Mouse (Mus musculus): ENCODE measurements around the gene Sowaha. TPM values are rescaled to one million over a fixed set of nuclear protein-coding genes. Genes with fewer than 3 reads are reported as not detected.
A peak's percentile ranks its signal among the peaks of the same experiment; 100 is the strongest.

The Sowaha gene
- polyA plus RNA-seq, 1 experiment: not detected

DNA sequence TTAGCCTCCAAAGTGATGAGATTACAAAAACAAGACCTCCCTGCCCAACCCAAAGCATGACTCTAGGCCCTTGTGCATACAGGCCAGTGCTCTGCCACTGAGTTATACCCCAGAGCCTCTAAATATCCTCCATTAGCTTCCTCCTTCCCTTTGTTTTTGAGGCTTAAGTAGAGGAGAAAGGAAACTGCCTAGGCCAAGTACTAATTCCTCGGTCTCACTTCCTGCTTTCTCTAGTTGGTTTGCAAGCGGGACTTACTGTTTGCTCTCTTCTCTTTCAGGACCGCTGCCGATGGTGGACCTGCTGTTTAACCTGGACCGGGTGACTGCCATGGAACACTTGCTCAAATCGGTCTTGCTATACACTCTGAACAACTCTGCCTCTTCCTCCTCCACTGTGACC is 43.7 kb downstream of the Sowaha start:
- TF ChIP-seq POLR2A (IDR thresholded peaks at IDR 0.05; ENCODE audit: insufficient read depth, low read depth, low read length): no peak
- TF ChIP-seq CTCF (IDR thresholded peaks at IDR 0.05; ENCODE audit: insufficient read depth, low read depth, low read length): no peak
- Histone ChIP-seq H3K4me1 (ENCODE audit: control insufficient read depth, insufficient read depth, low read length) (no peaks in the 10 kb centered on the region), H3K27ac (ENCODE audit: insufficient read depth, low read depth, low read length) (no peak overlapping the region), H3K4me3 (ENCODE audit: insufficient read depth, low read depth, low read length) (no peak overlapping the region)
- 89% methylated on average over 6 of the region's 6 CpGs for WGBS

DNA sequence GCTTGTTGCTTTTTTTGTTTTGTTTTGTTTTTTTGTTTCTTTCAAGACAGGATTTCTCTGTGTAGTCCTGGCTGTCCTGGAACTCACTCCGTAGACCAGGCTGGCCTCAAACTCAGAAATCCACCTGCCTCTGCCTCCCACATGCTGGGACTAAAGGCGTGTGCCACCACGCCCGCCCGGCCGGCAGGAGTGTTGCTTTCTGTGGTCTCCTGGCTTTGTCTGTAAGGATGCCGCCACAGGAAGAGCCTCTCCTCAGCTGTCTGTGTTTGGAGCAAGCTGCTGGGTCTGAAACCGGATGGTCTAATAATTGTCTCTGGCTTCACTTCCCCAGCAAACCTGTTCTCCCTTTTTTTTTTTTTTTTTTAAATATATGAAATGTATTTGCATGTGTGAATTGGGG is 44.6 kb downstream of the Sowaha start:
- Histone ChIP-seq H3K4me3 (ENCODE audit: insufficient read depth, low read depth, low read length) (no peak overlapping the region), H3K27ac (ENCODE audit: insufficient read depth, low read depth, low read length) (no peak overlapping the region), H3K4me1 (ENCODE audit: control insufficient read depth, insufficient read depth, low read length) (no peaks in the 10 kb centered on the region)
- TF ChIP-seq POLR2A (IDR thresholded peaks at IDR 0.05; ENCODE audit: insufficient read depth, low read depth, low read length) (no peak), CTCF (IDR thresholded peaks at IDR 0.05; ENCODE audit: insufficient read depth, low read depth, low read length) (no peak)
- 87% methylated on average over 8 of the region's 8 CpGs for WGBS

DNA sequence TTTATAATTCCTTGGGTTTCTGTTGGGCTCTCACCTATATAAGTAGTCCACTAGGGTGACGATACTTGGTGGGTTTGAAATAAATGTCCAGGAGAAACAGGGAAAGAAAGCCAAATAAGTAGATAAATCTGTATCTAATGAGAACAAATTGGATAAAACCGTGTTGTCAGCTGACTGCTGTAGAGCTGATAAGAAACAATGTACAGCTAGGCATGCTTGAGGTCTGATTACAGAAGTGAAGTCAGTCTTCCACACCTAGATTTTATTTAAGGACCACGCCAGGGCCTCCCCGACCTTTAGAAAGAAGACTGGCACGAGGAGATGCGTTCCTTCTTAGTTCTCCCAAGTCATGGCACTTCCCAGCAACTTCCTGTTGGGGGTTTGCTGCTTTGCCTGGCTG is 47.0 kb downstream of the Sowaha start:
- no peak for TF ChIP-seq POLR2A (IDR thresholded peaks at IDR 0.05; ENCODE audit: insufficient read depth, low read depth, low read length)
- TF ChIP-seq CTCF (IDR thresholded peaks at IDR 0.05; ENCODE audit: insufficient read depth, low read depth, low read length): no peak
- Histone ChIP-seq H3K4me3 (ENCODE audit: insufficient read depth, low read depth, low read length) (no peak overlapping the region), H3K4me1 (ENCODE audit: control insufficient read depth, insufficient read depth, low read length) (peaks cover 2% of the 10 kb centered on the region; the same call in 1 of the 2 replicates), H3K27ac (ENCODE audit: insufficient read depth, low read depth, low read length) (no peak overlapping the region)
- WGBS: 66% methylated on average over 6 of the region's 6 CpGs

DNA sequence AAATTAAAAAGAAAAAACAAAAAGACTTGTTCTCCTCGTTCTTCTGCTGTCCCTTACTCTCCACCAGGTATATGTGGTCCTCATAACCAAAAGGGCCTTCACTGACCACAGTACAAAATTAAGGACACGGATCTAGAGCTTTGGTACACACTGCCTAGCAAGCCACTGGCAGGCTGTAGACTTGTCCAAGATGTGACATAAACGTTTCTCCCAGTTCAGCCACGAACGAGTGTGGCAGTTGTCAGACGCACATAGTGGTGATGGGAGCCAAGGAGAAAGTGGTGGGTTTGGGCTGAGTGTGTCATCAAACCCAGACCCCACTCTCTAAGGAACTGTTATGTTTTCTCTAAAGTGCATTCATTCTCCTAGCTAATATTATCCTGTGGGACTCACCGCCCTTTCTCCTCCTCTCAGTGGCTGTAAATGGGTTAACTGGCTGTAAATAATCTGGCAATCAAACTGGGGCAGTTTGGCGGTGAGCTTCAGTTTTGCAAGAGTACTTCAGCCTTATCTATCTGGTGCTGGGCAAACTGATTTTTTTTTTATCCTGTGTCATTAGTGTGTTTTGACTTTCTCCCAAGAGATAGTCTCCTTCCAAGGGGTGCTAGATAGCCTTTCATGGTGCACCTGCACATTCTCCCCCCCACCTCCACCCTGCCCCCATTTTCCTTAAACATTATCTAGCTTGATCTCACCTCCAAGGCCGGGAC is 48.6 kb downstream of the Sowaha start:
- 10% methylated on average over 9 of the region's 9 CpGs for whole genome bisulfite sequencing
- no peak for TF ChIP-seq POLR2A (IDR thresholded peaks at IDR 0.05; ENCODE audit: insufficient read depth, low read depth, low read length)
- TF ChIP-seq CTCF (IDR thresholded peaks at IDR 0.05; ENCODE audit: insufficient read depth, low read depth, low read length): no peak
- H3K27ac ChIP-seq (ENCODE audit: insufficient read depth, low read depth, low read length): peak overlapping the region; percentile 70
- peak overlapping the region; percentile 86 for H3K4me3 ChIP-seq (ENCODE audit: insufficient read depth, low read depth, low read length)
- peaks cover 2% of the 10 kb centered on the region; the same call in 1 of the 2 replicates for H3K4me1 ChIP-seq (ENCODE audit: control insufficient read depth, insufficient read depth, low read length)

DNA sequence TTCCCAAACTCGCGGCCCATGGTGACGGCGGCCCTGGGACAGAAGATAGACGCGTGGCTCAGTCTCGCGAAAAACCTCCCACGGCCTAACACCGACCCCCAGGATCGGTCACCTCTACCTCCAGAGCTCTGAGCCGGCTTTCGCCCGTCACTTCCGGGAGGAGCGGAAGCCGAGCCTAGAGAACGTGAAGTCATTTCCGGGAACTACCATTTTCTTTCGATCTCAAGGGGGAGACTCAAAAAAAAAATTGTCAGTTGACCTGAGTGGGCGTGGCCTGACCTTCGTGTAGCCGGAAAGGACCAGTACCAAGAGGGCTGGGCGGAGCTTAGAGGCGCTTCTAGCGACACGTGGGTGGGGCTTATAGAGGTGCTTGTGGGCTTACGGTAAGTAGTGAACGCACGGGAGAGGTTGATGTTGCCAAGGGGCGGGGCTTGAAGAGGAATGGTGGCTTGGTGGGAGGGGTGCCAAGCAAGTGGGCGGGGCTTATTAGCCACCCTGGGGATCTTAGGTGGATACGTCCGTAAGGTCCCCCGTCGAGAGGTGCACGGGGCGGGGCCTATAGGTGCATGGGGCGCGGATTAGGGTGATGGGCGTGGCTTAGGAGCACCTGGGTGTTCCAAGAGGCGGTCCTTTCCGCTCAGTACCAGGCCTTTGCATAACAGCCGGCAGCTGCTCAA is 49.3 kb downstream of the Sowaha start, which contains the start of the genes Uqcrq and Gdf9:
Gene Uqcrq (minus strand): TSS at position 162 of the 677 bp plus-strand sequence.
Gene Gdf9 (plus strand): TSS at position 354 of the 677 bp plus-strand sequence.
- WGBS: under 1% methylated on average over 44 of the region's 44 CpGs
- Histone ChIP-seq H3K4me1 (ENCODE audit: control insufficient read depth, insufficient read depth, low read length) (peaks cover 2% of the 10 kb centered on the region; the same call in 1 of the 2 replicates), H3K27ac (ENCODE audit: insufficient read depth, low read depth, low read length) (peak within 1 kb of the TSS; percentile 92), H3K4me3 (ENCODE audit: insufficient read depth, low read depth, low read length) (peak within 1 kb of the TSS; percentile 86)
- TF ChIP-seq POLR2A (IDR thresholded peaks at IDR 0.05; ENCODE audit: insufficient read depth, low read depth, low read length): peak; percentile 82
- no peak for TF ChIP-seq CTCF (IDR thresholded peaks at IDR 0.05; ENCODE audit: insufficient read depth, low read depth, low read length)

DNA sequence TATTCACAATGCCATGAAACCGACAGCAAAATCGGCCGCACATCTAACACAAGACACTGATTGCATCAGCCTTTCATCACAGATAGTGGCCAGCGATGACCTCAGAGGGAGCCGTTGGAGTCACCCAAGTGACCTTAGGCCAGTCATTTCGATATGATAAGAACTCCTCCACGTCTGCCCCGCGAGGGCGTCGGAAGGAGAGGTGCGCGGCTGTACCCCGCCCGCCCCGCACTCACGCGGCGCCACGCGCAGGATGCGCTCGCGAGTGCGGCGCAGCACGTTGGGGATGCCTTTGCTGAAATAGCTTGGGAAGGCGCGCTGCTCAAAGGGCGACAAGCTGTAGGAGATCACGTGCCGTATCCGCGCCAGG is 49.8 kb downstream of the Sowaha start:
- Histone ChIP-seq H3K4me3 (ENCODE audit: insufficient read depth, low read depth, low read length) (peak overlapping the region; percentile 86), H3K27ac (ENCODE audit: insufficient read depth, low read depth, low read length) (peak overlapping the region; percentile 92), H3K4me1 (ENCODE audit: control insufficient read depth, insufficient read depth, low read length) (peaks cover 5% of the 10 kb centered on the region; the same call in 1 of the 2 replicates)
- under 1% methylated on average over 34 of the region's 34 CpGs for WGBS
- TF ChIP-seq CTCF (IDR thresholded peaks at IDR 0.05; ENCODE audit: insufficient read depth, low read depth, low read length) (no peak), POLR2A (IDR thresholded peaks at IDR 0.05; ENCODE audit: insufficient read depth, low read depth, low read length) (no peak)

DNA sequence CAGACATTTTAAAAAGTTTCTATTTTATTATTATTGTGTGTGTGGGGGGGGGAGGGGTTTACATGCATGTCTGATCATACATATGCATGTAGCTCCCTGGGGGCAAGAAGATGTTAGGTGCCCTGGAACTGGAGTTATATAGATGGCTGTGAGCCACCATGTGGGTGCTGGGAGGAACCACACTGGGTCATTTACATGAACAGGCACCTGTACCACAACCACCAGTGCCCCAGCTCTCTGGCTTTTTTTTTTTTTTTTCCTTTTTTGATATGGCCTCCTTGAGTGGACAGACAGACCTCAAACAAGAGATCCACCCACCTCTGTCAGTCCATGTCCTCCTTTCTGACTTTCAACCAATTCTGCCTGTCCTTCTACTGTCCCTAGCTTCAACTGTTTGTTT is 50.9 kb downstream of the Sowaha start:
- TF ChIP-seq POLR2A (IDR thresholded peaks at IDR 0.05; ENCODE audit: insufficient read depth, low read depth, low read length) (no peak), CTCF (IDR thresholded peaks at IDR 0.05; ENCODE audit: insufficient read depth, low read depth, low read length) (no peak)
- Histone ChIP-seq H3K4me1 (ENCODE audit: control insufficient read depth, insufficient read depth, low read length) (peaks cover 6% of the 10 kb centered on the region; the same call in 1 of the 2 replicates), H3K4me3 (ENCODE audit: insufficient read depth, low read depth, low read length) (no peak overlapping the region), H3K27ac (ENCODE audit: insufficient read depth, low read depth, low read length) (no peak overlapping the region)

DNA sequence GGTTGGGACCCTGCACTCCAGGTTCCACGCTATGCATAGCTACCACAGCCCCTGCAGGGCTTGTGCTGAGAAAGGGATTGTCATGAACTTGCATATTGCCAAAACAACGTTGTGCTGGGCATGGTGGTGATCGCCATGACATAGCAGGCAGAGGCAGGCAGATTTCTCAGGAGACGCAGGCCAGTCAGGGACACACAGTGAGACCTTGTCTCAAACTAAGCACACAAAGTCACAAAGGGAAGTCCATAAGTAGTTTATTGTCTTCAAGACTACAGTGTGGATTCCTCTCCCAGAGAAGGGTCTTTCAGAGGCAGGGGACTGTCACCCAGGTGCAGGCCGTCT is 51.4 kb downstream of the Sowaha start:
- WGBS: 91% methylated on average over 5 of the region's 5 CpGs
- Histone ChIP-seq H3K4me3 (ENCODE audit: insufficient read depth, low read depth, low read length) (no peak overlapping the region), H3K4me1 (ENCODE audit: control insufficient read depth, insufficient read depth, low read length) (peaks cover 6% of the 10 kb centered on the region; the same call in 1 of the 2 replicates), H3K27ac (ENCODE audit: insufficient read depth, low read depth, low read length) (no peak overlapping the region)
- TF ChIP-seq CTCF (IDR thresholded peaks at IDR 0.05; ENCODE audit: insufficient read depth, low read depth, low read length) (no peak), POLR2A (IDR thresholded peaks at IDR 0.05; ENCODE audit: insufficient read depth, low read depth, low read length) (no peak)
